Mouse (Mus musculus): ENCODE results near the gene Fkbp5. TPM values are rescaled to one million over a fixed set of nuclear protein-coding genes. Genes with fewer than 3 reads are reported as not detected.

Gene Fkbp5
- total RNA-seq, 1 experiment from 2014 or later = 11.9 TPM

DNA sequence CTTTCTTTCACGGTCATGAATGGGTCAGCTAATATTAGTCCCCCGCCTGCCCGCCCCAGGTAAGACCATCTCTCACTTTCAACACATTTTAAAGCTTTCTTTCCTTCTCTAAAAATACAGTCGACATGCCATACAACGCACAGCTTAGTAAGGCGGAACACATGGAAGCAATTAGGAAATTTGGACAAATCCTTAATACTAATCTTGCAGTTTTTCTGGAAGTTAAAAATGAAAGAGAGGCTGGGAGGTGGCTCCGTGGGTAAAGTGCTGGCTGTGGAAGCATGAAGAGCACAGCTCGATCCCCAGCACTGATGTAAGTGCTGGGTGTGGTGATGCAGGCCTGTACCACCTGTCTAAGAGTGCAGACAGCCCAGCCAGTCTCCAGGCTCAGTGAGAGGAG is 39.9 kb downstream of the Fkbp5 start:
- ATAC-seq (replicated peaks; ENCODE audit: insufficient number of reproducible peaks, low FRiP score, low TSS enrichment, poor library complexity, severe bottlenecking) = no peak

DNA sequence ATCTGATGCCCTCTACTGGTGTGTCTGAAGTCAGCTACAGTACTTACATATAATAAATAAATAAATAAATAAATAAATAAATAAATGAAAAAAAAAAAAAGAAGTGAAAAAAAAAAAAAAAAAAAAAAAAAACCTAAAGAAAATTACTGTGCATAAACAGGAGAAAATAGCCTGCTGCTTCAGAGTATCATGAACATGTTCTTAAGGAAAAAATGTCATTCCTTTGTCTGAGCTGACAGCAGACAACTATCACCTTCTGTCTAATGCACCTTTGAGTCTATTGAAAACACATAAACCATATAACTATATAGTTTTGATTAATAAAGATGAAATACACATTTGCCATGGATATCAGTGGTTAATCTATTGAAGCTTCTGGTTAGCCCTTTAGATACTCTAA is 40.9 kb downstream of the Fkbp5 start:
- no peak for ATAC-seq (replicated peaks; ENCODE audit: insufficient number of reproducible peaks, low FRiP score, low TSS enrichment, poor library complexity, severe bottlenecking)

DNA sequence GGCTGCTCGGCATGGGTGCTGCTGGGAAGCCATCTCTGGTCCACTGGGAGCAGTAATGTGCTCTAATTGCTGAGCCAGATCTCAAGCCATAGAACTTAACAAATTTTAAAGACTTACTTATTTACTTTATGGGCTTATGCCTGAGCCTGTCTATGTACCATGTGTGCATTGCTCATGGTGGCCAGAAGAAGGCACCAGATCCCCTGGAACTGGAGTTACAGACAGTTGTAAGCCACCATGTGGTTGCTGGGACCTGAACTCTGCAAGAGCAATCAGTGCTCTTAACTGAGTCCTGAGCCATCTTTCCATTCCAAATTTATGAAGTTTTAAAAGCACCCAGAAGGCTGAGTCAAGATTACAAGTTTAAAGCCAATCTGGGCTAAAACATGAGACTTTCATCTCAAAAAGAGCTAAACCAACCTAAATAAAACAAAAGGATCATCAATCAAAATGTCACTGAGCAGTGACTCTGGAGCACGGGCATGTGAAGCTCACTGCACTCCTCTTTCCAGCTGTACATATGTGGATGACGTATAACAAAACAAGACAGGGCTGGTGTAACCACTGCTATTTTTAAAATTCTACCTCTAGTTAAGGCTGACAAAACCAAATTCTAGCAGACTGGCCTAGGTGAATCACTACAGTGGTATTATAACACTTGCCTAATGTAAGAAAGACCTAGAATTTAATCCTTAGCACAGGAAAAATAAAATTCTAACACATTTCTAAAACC is 41.6 kb downstream of the Fkbp5 start:
- ATAC-seq (replicated peaks; ENCODE audit: insufficient number of reproducible peaks, low FRiP score, low TSS enrichment, poor library complexity, severe bottlenecking) = no peak

DNA sequence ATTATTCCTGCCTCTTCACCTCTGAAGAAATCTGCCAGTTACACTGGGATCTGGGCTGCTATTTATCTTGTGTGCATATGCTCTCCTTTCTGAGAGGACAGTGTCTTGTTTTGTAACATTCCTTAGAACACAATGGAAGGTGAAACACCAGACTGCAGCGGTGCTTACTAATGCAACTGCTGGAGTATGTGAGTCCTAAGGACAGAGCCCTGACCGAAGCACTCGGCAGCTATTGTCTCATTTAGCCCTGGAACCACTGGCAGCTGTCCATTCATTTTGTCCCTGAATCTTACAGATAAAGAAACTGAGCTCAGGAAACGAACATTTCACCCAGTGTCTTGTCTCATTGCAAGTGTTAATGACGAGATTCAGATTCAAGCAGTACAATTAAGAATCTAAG is 44.6 kb downstream of the Fkbp5 start:
- no peak for ATAC-seq (replicated peaks; ENCODE audit: insufficient number of reproducible peaks, low FRiP score, low TSS enrichment, poor library complexity, severe bottlenecking)

DNA sequence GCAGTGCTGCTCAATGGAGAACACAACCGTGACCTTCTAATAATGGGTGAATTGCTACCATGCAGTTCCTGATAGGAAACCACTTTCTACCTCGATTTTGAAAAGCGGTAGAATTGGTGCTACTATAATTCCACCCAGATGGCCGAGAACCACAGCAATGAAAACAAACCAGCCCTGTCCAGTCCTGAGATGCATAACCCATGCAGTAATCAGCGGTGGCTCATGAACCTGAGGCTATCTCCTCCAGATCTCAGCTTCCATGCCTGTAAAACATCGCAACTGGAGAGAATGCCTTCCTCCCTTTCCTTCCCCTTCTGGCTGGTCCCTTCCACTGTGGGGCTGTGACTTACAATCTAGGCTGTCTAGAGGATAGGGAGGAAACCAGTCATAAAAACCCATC is 46.5 kb downstream of the Fkbp5 start:
- no peak for ATAC-seq (replicated peaks; ENCODE audit: insufficient number of reproducible peaks, low FRiP score, low TSS enrichment, poor library complexity, severe bottlenecking)

DNA sequence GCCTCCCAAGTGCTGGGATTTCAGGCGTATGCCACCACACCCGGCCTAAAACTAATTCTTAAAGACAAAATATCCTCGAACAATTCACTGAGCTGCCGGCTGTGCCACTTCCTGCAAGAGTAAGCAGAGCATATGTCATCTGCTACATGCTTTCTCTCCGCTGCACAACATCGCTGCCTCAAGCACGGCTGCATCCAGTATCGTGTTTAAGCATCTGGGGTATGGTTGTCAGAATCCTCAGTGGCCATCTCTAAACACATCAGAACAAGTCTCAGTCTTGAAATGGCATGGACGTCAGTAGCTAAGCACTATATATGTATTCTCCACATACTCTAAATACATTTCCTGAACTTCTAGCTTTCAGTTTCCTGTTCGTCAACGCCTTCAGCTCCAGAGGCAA is 49.6 kb downstream of the Fkbp5 start:
- ATAC-seq (replicated peaks; ENCODE audit: insufficient number of reproducible peaks, low FRiP score, low TSS enrichment, poor library complexity, severe bottlenecking) = 0 out of 2 replicates have a peak, but pooled peaks have one; percentile 35

DNA sequence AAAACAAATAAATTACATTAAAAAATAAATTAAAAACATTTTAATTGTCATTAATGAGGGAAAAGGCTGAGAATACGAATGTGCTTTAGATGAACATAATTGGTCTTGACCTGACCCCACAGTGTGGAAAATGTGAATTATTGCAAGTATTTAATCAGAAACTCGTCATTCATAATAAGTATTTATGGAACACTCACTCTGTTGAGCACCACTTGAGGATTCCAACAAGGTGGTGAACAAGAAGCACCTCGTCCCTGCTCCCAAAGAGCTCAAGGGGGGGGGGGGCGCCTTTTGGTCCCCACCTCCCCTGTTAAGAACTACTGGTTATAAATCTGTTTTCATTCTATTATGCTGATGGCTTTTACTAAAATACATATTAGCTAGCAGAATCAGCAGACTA is 51.4 kb downstream of the Fkbp5 start:
- ATAC-seq (replicated peaks; ENCODE audit: insufficient number of reproducible peaks, low FRiP score, low TSS enrichment, poor library complexity, severe bottlenecking) = no peak

DNA sequence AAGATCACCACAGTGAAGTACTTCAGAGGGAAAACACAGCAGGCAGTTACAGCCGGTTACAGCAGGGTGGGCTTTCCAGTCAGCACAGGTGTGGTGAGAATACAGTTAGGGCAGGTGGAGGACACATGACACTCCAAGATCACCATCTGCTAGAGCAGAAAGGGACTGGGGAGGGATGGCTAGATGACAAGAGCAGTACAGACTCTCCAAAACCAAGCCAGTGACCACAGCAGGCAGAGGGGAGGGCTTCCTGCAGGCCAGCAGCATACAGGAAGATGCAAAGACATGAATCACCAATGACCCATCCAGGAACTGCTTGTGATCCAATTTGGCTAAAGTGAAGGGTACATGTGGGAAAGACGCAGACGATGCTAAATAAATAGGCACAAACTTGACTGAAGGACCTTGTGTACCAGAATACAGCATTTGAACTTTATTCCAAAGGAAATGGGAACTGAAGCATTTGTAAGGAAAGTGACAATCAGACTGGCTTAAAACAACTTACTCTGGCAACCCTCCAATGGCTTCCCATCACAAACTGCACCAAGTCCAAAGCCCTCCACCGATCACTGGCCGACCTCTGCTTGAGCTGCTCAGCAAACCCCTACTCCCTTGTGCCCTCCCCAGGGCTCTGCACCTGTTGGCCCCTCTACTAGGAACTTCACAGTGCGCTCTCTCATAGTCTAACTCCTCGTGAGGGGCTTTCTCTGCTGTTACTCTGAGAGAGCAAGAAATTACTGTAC is 53.5 kb downstream of the Fkbp5 start:
- no peak for ATAC-seq (replicated peaks; ENCODE audit: insufficient number of reproducible peaks, low FRiP score, low TSS enrichment, poor library complexity, severe bottlenecking)

DNA sequence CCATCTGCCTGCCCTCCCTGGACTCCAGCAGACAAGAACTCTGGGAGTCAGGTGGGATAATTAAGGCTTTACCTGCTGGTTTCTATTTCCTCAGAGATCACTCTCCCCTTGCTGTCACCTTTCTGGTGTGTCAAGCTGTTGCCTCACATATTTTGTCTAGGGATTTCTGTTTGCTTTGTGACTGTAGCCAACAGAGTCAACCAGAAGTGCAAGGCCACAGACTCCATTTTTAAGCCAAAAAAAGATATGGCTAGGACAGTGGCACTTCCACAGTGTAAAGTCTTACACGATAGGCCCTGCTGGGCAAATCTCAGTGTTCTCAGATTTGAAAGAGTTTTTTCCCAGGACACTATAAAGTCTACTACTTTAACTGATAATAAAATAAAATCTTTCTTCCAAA is 56.9 kb downstream of the Fkbp5 start:
- ATAC-seq (replicated peaks; ENCODE audit: insufficient number of reproducible peaks, low FRiP score, low TSS enrichment, poor library complexity, severe bottlenecking) = no peak

DNA sequence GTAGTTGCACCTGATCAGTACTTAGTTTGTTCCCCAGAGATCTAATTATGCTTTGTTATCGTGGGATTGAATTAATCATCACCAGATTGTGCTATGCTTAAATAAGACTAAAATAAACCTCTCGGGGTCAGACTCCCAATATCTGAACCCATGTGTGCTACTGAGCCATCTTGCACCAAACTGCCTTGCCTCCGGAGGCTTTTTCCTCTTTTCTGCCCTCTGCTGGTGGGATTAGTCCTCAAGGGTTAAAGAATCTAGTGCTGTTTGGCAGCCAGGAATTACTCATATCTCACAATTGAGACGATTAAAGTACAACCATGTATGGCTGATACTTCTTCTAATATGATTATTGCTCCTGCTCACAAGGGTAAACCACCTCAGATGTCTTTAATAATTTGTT is 62.2 kb downstream of the Fkbp5 start:
- no peak for ATAC-seq (replicated peaks; ENCODE audit: insufficient number of reproducible peaks, low FRiP score, low TSS enrichment, poor library complexity, severe bottlenecking)

DNA sequence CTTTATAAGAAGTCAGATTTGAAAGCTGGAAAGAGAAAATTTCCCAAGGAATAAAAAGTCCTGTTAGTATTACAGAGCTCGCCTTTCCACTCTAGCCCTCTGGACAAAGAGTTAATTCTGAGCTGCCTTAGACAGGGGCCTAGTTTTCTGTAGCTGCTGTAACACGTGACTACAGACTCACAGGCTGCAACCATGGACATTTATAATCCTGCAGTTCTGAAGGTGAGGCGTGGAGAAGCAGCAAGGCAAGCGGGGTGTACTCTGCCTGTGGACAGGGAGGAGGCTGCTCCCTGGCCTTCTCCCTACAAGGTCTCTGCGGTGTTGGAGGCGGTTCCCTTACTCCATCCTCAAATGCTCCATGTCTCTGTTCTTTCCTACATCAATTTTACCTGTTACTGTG is 64.4 kb downstream of the Fkbp5 start:
- ATAC-seq (replicated peaks; ENCODE audit: insufficient number of reproducible peaks, low FRiP score, low TSS enrichment, poor library complexity, severe bottlenecking) = no peak

DNA sequence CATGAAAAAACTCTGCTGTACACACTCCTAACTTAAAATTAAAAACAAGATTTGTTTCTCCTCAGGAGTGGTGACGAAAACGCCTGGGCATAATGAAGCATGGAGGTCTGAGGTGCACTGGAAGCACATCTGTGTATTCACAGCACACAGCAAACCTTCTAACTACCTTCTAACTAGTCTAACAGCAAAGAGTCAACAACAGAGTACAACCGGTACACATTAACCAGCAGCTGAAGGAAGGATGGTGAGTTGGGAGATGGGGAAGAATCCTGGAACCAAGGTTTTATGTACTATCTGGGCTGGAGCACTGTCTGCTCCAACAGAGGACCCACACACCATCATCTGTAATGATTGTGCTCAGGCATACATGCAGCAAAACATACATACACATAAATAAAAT is 65.4 kb downstream of the Fkbp5 start:
- no peak for ATAC-seq (replicated peaks; ENCODE audit: insufficient number of reproducible peaks, low FRiP score, low TSS enrichment, poor library complexity, severe bottlenecking)

DNA sequence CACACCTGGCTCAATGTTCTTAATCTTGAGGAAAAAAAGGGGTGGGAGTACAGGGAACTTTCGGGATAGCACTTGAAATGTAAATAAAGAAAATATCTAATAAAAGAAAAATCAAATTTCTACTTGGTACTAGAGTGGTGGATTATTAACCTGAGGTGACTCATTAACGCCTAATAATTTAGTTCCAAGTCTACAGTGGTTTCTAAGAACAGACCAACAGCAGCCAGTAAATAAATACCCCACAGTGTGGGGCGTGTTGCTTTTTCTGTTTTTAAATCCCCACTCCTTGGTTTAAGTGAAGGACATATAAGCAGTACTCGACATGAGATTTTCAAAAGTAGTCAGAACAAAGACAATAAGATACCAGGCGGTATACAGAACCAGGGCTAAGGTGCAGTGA is 65.8 kb downstream of the Fkbp5 start:
- ATAC-seq (replicated peaks; ENCODE audit: insufficient number of reproducible peaks, low FRiP score, low TSS enrichment, poor library complexity, severe bottlenecking) = no peak

DNA sequence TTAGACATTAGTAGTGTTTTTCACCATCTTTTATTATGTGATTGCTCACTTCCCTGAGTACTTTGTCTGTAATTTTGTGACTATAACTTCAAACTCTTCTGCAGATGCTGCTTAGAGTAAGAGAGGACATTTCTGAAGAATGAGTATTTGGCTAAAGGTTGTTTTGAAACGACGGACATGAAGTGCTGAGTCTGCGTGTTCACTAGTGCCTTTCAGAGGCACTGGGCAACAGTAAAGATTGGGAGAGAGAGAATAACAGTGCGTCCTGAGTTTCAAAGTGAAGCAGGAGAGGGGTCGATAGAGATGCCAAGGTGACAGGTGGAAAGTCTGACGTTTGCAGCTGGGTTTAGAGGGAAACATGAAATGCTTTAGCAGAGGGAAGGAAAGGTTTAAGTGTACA is 69.1 kb downstream of the Fkbp5 start:
- no peak for ATAC-seq (replicated peaks; ENCODE audit: insufficient number of reproducible peaks, low FRiP score, low TSS enrichment, poor library complexity, severe bottlenecking)

DNA sequence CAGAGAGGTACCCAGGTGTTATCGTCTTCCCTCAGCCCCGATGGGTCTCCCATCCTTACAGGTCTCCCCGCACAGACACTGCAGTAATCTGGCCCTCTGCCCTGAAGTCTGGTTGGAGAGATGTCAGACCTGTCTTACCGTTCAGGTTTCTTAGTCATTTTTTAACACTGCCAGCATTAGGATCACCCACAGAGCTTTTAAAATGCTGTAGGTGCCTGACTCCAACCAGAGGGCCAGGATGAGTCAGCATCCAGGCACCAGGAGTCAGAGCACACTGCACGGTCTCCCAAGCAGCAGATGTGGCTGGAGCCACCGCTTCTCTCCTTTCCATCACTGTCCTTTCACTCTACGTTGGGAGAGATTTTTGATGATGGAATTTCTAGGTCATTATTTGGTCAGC is 69.5 kb downstream of the Fkbp5 start:
- no peak for ATAC-seq (replicated peaks; ENCODE audit: insufficient number of reproducible peaks, low FRiP score, low TSS enrichment, poor library complexity, severe bottlenecking)

DNA sequence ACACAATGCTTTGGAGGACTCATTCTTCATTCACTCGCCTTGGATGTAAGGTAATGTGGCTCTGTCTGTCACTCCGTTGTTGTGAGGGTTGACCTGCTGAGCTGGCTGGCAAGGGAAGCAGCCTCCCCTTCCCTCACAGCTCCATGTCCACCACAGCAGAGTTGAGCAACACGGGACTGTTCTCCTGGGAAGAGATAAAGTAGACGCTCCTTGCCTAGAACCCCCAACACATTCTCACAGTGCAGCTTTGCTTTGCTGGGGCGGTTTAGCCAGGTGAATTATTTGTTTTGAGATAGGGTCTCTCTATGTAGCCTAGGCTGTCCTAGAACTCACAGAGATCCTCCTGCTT is 70.5 kb downstream of the Fkbp5 start:
- no peak for ATAC-seq (replicated peaks; ENCODE audit: insufficient number of reproducible peaks, low FRiP score, low TSS enrichment, poor library complexity, severe bottlenecking)

DNA sequence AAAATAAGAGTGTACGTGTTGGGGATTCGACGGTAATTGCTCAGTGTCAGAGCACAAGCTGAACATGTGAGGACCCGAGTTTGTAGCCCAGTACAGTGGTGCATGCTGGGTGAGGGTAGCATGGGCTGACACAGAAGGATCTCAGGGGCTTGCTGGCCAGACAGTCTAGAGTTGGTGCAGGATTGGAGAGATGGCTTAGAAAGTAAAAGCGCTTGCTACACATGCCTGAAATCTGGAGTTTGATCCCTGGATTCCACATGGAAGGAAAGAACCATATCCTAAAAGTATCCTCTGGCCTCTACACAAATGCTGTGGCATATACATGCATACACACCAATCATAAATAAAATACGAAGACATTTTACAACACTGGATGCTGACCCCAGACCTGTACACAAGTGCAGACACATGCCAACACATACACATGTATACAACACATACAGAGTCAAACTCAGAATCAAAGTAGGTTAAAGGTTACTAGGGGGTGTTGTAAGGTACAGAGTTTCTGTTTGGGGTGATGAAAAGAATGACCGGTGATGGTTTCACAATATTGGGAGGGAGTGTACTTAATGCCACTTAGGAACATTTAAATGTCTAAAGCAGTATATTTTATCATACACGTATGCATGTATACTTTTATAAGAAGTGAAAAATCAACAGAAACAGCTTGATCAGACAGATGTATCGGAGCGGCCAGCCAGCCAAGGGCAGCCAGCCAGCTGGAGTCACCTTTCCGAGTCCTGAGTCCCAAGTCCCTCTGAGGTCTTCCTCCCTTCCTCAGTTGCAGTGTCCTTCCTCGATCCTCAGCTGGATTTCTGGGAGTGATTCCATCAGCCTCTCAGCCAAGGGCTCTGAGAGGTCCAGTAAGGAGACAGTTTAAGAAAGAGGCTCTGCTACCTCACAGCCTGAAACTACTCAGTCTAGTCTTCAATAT is 71.2 kb downstream of the Fkbp5 start:
- no peak for ATAC-seq (replicated peaks; ENCODE audit: insufficient number of reproducible peaks, low FRiP score, low TSS enrichment, poor library complexity, severe bottlenecking)

DNA sequence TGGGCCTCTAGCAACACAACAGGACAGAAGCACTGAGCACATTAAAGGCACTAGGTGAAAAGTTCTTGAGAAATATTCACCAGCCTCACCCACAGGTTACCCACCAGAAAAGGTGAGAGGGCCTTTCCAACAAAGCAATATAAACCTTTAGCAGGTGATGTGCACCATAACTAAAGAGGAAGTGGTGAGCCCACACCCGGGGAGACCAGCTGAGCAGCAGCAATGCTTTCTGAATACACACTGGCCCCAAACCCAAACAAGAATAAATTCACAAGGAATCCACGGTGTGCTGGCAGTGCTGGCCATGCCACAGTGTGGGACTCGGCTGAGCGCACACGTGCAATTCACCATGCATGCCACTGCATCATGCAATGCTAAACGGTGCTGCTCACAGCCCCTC is 74.7 kb downstream of the Fkbp5 start:
- ATAC-seq (replicated peaks; ENCODE audit: insufficient number of reproducible peaks, low FRiP score, low TSS enrichment, poor library complexity, severe bottlenecking) = no peak

DNA sequence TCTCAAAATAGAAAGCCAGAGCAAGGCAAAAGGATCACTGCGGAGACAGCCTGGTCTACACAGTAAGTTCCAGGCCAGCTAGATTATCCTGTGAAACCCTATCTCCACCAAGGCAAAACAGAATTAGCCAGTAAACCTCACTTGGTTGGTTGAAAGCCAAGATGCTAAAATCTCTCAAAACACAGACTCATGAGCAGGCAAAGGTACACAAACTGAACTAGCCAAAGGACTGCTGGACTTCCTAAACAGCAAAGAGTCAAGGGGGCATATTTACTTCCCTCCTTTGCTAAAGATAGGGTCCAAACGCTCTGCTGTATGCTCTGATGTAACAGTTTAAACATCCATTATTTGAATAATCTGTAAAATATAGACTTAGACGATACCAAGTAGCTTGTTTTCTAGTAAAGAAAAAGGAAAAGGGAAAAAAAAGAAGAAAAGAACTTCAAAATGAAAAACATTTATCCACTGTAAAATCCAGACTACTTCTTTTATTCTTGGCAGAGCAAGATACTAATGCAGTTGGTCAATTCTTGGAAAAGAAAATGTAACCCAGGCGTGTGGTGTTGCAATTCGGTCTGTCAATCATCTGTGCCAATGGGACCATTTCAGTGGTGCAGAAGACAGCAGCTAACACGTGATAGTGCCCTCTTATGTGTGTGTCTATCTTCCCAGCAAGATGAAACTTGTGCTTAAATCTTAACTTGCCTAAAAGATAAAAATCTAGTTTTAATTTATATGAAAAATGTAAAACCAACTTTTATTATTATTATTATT is 78.8 kb downstream of the Fkbp5 start:
- no peak for ATAC-seq (replicated peaks; ENCODE audit: insufficient number of reproducible peaks, low FRiP score, low TSS enrichment, poor library complexity, severe bottlenecking)

All from monocyte, adult 5-6 weeks (primary cell).